Mouse (Mus musculus) CH12.LX (cell line): ENCODE measurements at regions not wholly inside any gene's neighbourhood (a gene's known extent, or its start where the extent isn't known, plus 50 kb on each side); places are given as distances from the start of the nearest gene placed in this dataset.

Experiments used
- DNase-seq: peaks from one replicate; pipeline ENCODE4 v3.0.0-alpha.2; 2013; ENCODE audit errors: extremely low read depth
- H3K27ac ChIP-seq: 2 replicates; pipeline ENCODE4 v1.5.1; 2012; ENCODE audit warnings: low read depth, mild to moderate bottlenecking, control low read depth, moderate library complexity; ENCODE audit not compliant: insufficient read depth
- H3K27me3 ChIP-seq: replicated peaks from 2 replicates; pipeline ENCODE3; 2012; ENCODE audit warnings: inconsistent platforms
- H3K36me3 ChIP-seq, 2 experiments: replicated peaks in 1 of 2; 2 replicates each; pipeline versions ENCODE3 to v1.6.1; 2012; ENCODE audit warnings: inconsistent platforms in 1 of 2, low read length in 1 of 2, mild to moderate bottlenecking in 1 of 2, mixed read lengths in 1 of 2, moderate library complexity in 1 of 2; ENCODE audit not compliant: control insufficient read depth in 1 of 2, insufficient read depth in 1 of 2
- H3K4me1 ChIP-seq, 2 experiments: 2 replicates each; pipeline ENCODE4 v1.6.1; 2012; ENCODE audit warnings: inconsistent platforms in 1 of 2, moderate library complexity in 1 of 2; ENCODE audit not compliant: insufficient read depth in 2 of 2, control insufficient read depth in 1 of 2
- H3K4me2 ChIP-seq: 2 replicates; pipeline ENCODE4 v1.6.1; 2012; ENCODE audit warnings: low read depth, mild to moderate bottlenecking, control low read depth; ENCODE audit not compliant: poor library complexity, insufficient read depth, severe bottlenecking
- H3K4me3 ChIP-seq, 3 experiments: fragments of 150-350 bp in 1 of 3; sonication (generic) in 1 of 3; replicated peaks in 1 of 3; 2 replicates each; pipeline versions ENCODE3 to v1.5.1; 2011 to 2012; ENCODE audit warnings: low read depth in 2 of 3, low read length in 2 of 3, mild to moderate bottlenecking in 2 of 3, moderate library complexity in 2 of 3, control low read depth in 1 of 3, improper control_type of control experiment in 1 of 3, inconsistent platforms in 1 of 3, mixed read lengths in 1 of 3; ENCODE audit not compliant: poor library complexity in 1 of 3
- H3K79me2 ChIP-seq: replicated peaks from 2 replicates; pipeline ENCODE4 v1.6.1; 2012; ENCODE audit warnings: mild to moderate bottlenecking, moderate library complexity; ENCODE audit not compliant: control insufficient read depth, poor library complexity, insufficient read depth, severe bottlenecking; ENCODE audit errors: extremely low read depth
- H3K9ac ChIP-seq: 2 replicates; pipeline ENCODE4 v1.6.1; 2012; ENCODE audit warnings: low read depth, mild to moderate bottlenecking, control low read depth, moderate library complexity; ENCODE audit not compliant: insufficient read depth
- H3K9me3 ChIP-seq: replicated peaks from 2 replicates; pipeline ENCODE3; 2012; ENCODE audit warnings: low read length, inconsistent platforms, mixed read lengths
- CHD1 ChIP-seq: IDR thresholded peaks from 2 replicates; pipeline ENCODE4 v1.6.1; 2012; ENCODE audit warnings: low read depth, low read length, improper control_type of control experiment, inconsistent platforms
- CHD2 ChIP-seq: IDR thresholded peaks from 2 replicates; pipeline ENCODE4 v1.6.1; 2011; ENCODE audit warnings: low read length, improper control_type of control experiment
- CTCF ChIP-seq, 2 experiments: IDR thresholded peaks in 1 of 2; conservative IDR thresholded peaks in 1 of 2; 2 replicates each; pipeline ENCODE4 v1.5.1; 2011 to 2012; ENCODE audit warnings: low read depth in 2 of 2, low read length in 2 of 2, improper control_type of control experiment in 1 of 2, inconsistent platforms in 1 of 2, mild to moderate bottlenecking in 1 of 2, moderate library complexity in 1 of 2
- E2F4 ChIP-seq: IDR thresholded peaks from 2 replicates; pipeline ENCODE4 v1.6.1; 2011; ENCODE audit warnings: low read depth, low read length, improper control_type of control experiment; ENCODE audit not compliant: insufficient replicate concordance
- EP300 ChIP-seq: IDR thresholded peaks from 2 replicates; pipeline ENCODE4 v1.6.1; 2011; ENCODE audit warnings: low read length, improper control_type of control experiment
- ETS1 ChIP-seq: conservative IDR thresholded peaks from 2 replicates; pipeline ENCODE4 v1.6.1; 2012; ENCODE audit warnings: low read depth, mild to moderate bottlenecking, inconsistent platforms, low read length, improper control_type of control experiment, moderate library complexity
- HCFC1 ChIP-seq: IDR thresholded peaks from 2 replicates; pipeline ENCODE4 v1.6.1; 2012; ENCODE audit warnings: low read depth, mild to moderate bottlenecking, inconsistent platforms, low read length, improper control_type of control experiment
- KAT2A ChIP-seq: IDR thresholded peaks from 2 replicates; pipeline ENCODE4 v1.6.1; 2012; ENCODE audit warnings: low read length, improper control_type of control experiment, inconsistent platforms; ENCODE audit not compliant: insufficient replicate concordance
- MAFK ChIP-seq: IDR thresholded peaks from 2 replicates; pipeline ENCODE4 v1.6.1; 2011; ENCODE audit warnings: low read length, improper control_type of control experiment; ENCODE audit not compliant: insufficient replicate concordance
- MEF2A ChIP-seq: IDR thresholded peaks from 2 replicates; pipeline ENCODE4 v1.6.1; 2014; ENCODE audit warnings: low read depth, mild to moderate bottlenecking, inconsistent platforms, low read length, improper control_type of control experiment, borderline replicate concordance
- NELFE ChIP-seq: IDR thresholded peaks from 2 replicates; pipeline ENCODE4 v1.6.1; 2011; ENCODE audit warnings: low read depth, low read length, improper control_type of control experiment
- NRF1 ChIP-seq: IDR thresholded peaks from 2 replicates; pipeline ENCODE4 v1.6.1; 2014; ENCODE audit warnings: low read depth, mild to moderate bottlenecking, inconsistent platforms, low read length, improper control_type of control experiment, moderate library complexity
- PAX5 ChIP-seq: IDR thresholded peaks from 2 replicates; pipeline ENCODE4 v1.6.1; 2012; ENCODE audit warnings: low read length, inconsistent platforms, mixed read lengths
- POLR2A ChIP-seq: IDR thresholded peaks from 2 replicates; pipeline ENCODE4 v1.6.1; 2011; ENCODE audit warnings: low read depth, mild to moderate bottlenecking, improper control_type of control experiment, low read length
- RCOR1 ChIP-seq: conservative IDR thresholded peaks from 2 replicates; pipeline ENCODE4 v1.6.1; 2012; ENCODE audit warnings: low read depth, mild to moderate bottlenecking, inconsistent platforms, low read length, improper control_type of control experiment
- TCF12 ChIP-seq: IDR thresholded peaks from 2 replicates; pipeline ENCODE4 v1.6.1; 2014; ENCODE audit warnings: low read depth, mild to moderate bottlenecking, inconsistent platforms, low read length, improper control_type of control experiment
- ZC3H11A ChIP-seq: IDR thresholded peaks from 2 replicates; pipeline ENCODE4 v1.6.1; 2012; ENCODE audit warnings: low read depth, mild to moderate bottlenecking, inconsistent platforms, low read length, improper control_type of control experiment
- ZKSCAN1 ChIP-seq: IDR thresholded peaks from 2 replicates; pipeline ENCODE4 v1.6.1; 2012; ENCODE audit warnings: low read depth, inconsistent platforms, low read length, improper control_type of control experiment, borderline replicate concordance
- ZMIZ1 ChIP-seq: IDR thresholded peaks from 2 replicates; pipeline ENCODE4 v1.6.1; 2012; ENCODE audit warnings: low read depth, mild to moderate bottlenecking, inconsistent platforms, low read length, improper control_type of control experiment
- ZNF384 ChIP-seq: IDR thresholded peaks from 2 replicates; pipeline ENCODE4 v1.6.1; 2012; ENCODE audit warnings: low read depth, low read length, improper control_type of control experiment, inconsistent platforms
- dilution Hi-C: fragments of 300-500 bp; cut with MboI; formaldehyde crosslinking; loops from 2 replicates; pipeline ENCODE4 v1.14.3; 2020; ENCODE audit warnings: low sequenced_read_pairs; ENCODE audit not compliant: extremely low pct_unique_long_range_greater_than_20kb, extremely low pct_ligation_motif_present
- in situ Hi-C: fragments of 300-500 bp; cut with MboI; formaldehyde crosslinking; loops from 3 replicates; pipeline ENCODE4 v1.14.3; 2019; ENCODE audit warnings: low sequenced_read_pairs, low pct_ligation_motif_present, low pct_unique_long_range_greater_than_20kb, mixed read lengths

DNA sequence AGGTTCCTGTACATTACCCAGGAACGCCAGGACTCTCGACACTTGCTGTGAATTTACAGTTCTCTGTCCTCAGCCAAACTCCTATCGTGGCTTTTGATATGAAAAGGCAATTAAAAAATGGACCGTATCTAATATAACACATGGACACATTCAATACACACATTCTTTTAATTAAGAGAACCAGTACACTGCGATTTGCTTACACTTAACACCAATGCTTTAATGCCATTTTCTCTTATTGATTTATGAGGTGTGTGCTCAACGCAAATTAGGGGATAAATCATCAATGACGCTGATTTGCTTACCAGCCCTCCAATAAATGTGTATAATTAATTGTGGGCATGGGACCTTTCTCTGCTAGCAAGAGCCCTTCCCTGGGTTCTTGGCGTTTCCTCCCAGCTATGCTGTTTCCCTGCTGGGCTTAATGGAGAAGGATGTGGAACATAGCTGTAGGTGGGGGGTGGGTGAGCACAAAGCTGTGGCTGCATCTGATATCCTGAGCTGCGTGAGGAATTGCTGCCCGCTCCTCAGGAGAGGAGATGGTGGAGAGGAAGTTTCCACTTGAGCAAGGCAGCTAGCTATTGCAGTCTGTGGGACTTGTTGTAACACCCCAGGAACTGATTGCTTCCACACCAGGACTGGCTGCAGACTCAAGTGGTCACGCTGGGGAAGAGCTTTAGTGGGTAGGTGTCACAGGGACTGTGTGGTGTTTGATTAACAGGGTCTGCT is 270.1 kb downstream of the 1500009L16Rik start:
- Histone ChIP-seq H3K27ac (no peak overlapping the region), H3K4me2 (no peak overlapping the region), H3K4me3 (no peak overlapping the region), H3K4me1 (no peaks in the 10 kb centered on the region), H3K79me2 (no peaks in the 10 kb centered on the region), H3K27me3 (no peaks in the 10 kb centered on the region), H3K9me3 (no peaks in the 10 kb centered on the region), H3K9ac (no peak overlapping the region), H3K36me3 (no peaks in the 10 kb centered on the region)
- dilution Hi-C loops (no loop called here), in situ Hi-C loops (no loop called here)
- TF ChIP-seq CHD2, result no peak
- no peak for DNase-seq

DNA sequence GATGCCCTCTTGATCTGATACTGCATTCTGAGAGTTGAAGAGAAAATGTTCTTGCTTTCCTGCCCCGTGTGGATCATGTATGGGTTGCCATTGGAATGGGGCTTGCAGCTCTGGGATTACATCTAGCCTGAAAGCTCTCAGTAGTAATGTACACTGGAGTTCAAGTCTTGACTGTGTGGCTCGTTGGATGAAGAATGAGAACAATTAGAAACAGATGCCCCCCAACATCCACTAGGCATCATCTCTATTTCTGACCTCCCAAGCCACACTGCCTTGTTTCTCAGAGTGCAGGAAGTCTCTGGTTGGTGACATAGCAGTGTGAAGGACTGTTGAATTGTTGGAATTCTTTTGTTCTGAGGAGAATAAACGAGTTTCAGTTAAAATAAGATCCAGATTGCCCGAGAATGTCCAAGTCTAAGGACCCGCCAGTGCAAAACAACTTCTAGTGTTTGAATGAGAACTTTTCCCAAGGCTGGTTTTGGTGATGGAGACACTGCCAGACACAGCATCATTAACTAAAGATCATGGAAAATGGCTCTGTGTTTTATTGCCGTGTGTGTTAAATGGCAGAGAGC is 272.4 kb downstream of the 1500009L16Rik start:
- Histone ChIP-seq H3K27ac (no peak overlapping the region), H3K9me3 (no peaks in the 10 kb centered on the region), H3K27me3 (no peaks in the 10 kb centered on the region), H3K4me3 (no peak overlapping the region), H3K36me3 (no peaks in the 10 kb centered on the region), H3K4me1 (no peaks in the 10 kb centered on the region), H3K9ac (no peak overlapping the region), H3K4me2 (no peak overlapping the region), H3K79me2 (no peaks in the 10 kb centered on the region)
- in situ Hi-C loops (no loop called here), dilution Hi-C loops (no loop called here)
- TF ChIP-seq POLR2A, result no peak
- TF ChIP-seq CHD1, result no peak
- TF ChIP-seq NELFE, result no peak
- no peak for TF ChIP-seq ETS1
- no peak for TF ChIP-seq TCF12
- no peak for TF ChIP-seq ZMIZ1
- no peak for TF ChIP-seq ZC3H11A
- TF ChIP-seq MEF2A, result no peak
- TF ChIP-seq MAFK, result no peak
- TF ChIP-seq KAT2A, result no peak
- no peak for TF ChIP-seq ZNF384
- no peak for TF ChIP-seq HCFC1
- no peak for TF ChIP-seq EP300
- no peak for TF ChIP-seq ZKSCAN1
- TF ChIP-seq CTCF (conservative IDR thresholded peaks at IDR 0.05 in 1 of 2, IDR thresholded peaks at IDR 0.05 in 1 of 2; ENCODE audit: low read depth in 2 of 2, low read length in 2 of 2), result no peak
- TF ChIP-seq RCOR1, result no peak
- TF ChIP-seq E2F4, result no peak
- TF ChIP-seq NRF1, result no peak
- no peak for TF ChIP-seq PAX5
- no peak for DNase-seq
